Mouse (Mus musculus) adrenal gland, postnatal 14 days (tissue): ENCODE results near the gene Map4k5. TPM values are rescaled to one million over a fixed set of nuclear protein-coding genes. Genes with fewer than 3 reads are reported as not detected.

Experiments used
- DNase-seq: peaks from one replicate; pipeline ENCODE4 v3.0.0; 2021; ENCODE audit warnings: mixed read lengths
- total RNA-seq: library from RNA; stranded (reverse); gene quantifications from 2 replicates; pipeline ENCODE4 v1.2.3, GENCODE M21; 2021

Map4k5 gene
- total RNA-seq, 1 experiment from 2014 or later, result 31.4 TPM

DNA sequence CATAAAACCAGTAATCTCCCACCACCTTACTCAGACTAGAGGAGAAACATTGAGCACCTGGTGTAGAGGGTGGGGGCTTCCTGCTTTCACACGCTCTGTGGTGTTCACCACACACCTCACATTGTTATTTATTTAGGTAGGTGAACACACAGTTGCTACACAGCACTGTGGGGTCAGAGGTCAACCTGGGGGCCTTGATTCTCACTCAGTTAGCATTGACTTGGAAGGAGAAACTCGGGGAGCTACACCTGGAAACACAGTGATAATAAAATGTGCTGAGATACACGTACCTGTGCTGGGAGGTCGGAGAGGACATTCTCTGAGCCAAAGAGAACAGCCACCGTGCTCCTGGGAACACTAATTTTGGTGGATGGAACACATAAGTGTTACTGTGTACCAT is 104.6 kb downstream of the Map4k5 start:
- no peak for DNase-seq

DNA sequence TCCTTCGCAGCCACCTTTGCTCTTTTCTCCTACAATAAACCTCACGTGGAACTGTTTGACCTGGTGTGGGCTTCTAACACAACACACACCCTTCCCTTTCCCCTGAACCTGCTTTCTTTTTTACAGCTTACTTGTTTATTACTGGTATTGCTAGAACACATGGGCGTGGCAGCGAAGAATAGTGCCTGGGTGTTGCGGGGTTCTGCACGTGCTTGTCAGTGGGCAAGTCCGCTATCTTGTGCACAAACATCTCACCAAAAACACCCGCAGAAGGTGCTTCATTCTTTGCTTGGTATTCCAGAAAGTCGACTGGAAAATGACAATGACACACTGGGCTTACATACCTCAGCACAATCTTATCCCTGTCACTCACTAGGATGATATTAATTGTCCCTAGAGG is 107.5 kb downstream of the Map4k5 start:
- DNase-seq, result no peak

DNA sequence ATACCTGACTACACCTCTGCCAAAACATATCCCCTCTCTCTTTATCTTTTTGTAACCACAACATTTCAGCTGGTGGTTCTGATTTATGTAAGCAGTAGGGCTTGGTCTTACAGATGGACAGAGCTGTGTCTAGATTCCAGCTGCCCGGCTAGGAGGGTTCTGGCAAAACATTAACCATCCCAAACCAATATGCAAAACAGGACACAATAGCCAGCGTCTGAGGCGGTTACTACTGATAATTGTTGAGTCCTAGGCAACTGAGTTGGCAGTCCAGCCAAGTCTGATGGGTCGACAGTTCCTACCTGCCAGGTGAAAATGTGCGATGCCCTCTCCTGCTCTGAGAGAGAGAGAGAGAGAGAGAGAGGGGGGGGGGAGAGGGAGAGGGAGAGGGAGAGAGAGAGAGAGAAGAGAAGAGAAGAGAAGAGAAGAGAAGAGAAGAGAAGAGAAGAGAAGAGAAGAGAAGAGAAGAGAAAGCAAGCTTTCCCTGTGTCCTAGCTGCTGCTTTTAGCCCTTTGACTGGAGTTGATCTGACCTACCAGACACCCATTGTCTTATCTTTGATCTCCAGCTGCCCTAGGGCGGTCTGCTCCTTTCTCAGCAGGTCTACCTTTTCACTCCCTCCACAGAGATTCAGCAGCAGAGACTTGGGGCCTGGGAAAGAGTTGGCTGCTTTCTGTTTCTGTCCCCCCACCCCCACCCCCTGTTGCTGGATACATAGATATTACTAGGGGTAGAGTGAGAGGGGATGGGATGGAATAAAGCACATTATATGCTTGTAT is 109.6 kb downstream of the Map4k5 start:
- peak; percentile 40 for DNase-seq

DNA sequence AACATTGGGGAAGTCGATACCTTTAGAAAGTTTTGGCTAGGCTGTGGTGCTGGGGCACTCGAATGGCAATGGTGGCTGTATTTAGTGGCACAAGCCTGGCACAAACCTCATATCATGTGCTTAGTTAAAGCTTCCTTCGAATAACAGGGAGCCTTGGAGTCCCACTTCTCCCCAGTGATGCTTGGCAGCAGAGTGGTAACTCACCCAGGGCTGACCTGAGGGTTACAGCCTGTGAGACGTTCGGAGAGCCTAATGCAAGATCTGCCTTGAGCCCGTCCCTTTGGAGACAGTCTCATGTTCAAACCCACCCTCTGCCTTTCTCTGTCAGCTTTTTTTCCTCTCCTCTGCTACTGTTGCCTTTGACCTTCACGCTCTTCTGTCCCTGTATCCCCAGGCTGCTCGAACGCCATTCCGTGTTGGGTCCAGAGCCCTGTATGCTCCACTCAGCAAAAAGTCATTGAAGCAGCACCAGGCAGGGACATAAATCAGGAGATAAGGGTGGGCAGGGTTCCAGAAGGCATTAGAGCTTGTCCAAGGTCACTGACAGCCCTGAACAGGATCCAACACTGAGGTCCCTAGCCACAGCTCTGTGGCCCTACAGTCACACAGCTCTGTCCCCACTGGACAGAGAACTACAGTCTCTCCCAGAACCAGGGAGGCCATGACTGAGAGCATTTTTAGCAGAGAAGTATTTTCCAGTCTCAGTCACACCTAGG is 110.9 kb downstream of the Map4k5 start:
- peak; percentile 92 for DNase-seq

DNA sequence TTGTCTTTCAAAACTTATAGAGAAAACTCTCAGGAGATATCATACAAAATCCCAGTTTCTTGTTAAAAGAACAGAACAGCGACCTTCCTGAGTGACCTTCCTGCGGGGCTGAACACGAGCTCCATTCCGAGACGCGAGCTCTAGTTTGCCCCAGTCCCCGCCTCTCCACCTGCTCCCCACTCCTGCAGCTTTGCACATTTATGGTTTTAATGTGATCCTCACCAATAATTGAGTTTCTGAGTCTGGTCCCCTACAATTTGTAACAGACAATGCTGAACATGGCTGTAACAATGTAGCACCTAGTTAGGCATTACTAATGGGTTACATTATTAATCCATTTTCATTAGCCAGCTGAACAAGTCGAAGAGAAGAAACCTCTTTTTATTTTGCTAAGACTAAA is 111.5 kb downstream of the Map4k5 start:
- DNase-seq, result no peak

DNA sequence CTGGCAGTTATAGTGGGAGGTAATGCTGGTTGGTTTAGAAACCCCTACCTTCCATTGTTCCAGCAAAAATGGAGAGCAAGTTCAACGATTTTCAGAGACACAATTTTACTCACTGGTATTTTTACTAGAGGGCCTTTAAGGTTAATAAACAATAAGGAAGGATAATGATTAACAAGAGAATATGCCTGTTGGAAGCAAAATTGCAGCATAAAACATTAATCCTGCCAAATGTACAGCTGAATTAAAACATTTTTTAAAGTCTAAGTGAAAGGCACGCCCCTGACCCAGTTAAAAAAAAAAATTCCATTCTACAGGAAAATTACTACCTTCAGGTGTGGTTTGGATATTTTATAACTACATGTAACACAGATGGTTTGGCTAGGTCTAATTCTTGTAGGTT is 115.0 kb downstream of the Map4k5 start:
- DNase-seq, result no peak

DNA sequence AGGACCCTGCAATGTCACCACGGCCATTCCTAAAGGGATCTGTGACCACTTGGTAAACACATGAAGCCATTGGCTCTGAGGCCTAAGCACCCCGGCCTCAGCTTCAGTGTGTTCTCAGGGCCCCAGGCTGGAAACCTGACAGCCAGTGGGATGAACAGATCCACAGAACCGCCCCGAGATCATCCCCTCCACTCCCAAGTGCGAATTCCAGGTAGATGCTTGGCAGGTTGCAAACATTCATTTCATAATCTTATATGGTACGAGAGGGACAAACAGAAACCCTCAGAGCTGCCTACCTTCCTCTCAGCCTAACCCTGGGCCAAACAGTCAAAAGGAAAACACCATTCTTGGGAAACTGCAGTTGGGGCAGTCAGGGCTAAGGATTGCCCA is 115.7 kb downstream of the Map4k5 start:
- DNase-seq, result no peak

DNA sequence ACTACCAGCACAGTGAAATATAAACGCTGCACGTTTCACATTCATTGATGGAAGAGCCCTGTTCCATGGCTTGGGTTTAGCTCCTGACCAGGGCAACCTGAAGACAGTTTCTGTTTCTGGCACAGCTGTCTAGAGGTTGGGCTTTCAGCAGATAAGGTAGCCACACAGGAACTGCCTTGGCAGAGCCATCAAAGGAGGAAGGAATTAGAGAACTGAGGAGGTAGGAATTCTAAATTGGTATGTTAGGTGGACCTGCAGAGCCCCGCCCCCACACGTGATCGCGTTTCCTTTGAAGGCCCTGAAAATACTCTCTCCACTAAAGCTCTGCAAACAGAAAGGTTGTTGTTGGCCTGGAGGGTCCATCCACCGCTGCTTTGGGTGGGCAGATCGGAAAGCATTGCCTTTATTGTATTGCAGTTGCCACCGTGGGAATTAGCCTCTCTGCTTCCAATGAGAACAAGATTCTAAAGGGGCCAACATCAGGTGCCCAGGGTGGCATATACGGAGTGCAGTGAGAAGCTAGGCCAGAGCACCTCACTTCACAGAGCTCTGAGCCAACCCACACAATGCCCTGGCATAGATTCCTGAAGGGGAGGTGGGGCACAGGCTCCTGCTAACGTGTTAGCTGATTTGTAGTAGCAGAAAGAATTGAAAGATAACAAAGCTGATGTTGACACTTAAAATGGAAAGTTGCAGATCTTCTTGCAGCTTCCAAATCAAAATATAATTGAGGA is 116.2 kb downstream of the Map4k5 start:
- DNase-seq, result no peak

DNA sequence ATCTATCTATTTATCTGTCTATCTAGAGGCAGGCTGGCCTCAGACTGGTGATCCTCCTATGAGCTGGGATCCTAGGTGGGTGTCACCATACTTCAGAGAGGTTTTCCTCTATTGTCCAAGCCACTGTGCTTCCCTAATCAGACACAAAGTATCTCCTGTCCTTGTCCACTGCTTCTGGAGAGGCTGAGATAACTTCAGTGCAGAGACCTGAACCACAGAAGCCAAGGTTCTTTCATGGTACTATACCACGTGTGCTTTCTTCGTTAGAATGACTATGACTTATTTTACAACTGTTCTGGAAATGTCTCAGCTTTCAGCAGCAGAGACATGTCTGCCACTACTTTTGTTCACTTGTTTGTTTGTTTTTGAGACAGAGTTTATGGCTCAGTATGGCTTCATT is 124.2 kb downstream of the Map4k5 start:
- no peak for DNase-seq

DNA sequence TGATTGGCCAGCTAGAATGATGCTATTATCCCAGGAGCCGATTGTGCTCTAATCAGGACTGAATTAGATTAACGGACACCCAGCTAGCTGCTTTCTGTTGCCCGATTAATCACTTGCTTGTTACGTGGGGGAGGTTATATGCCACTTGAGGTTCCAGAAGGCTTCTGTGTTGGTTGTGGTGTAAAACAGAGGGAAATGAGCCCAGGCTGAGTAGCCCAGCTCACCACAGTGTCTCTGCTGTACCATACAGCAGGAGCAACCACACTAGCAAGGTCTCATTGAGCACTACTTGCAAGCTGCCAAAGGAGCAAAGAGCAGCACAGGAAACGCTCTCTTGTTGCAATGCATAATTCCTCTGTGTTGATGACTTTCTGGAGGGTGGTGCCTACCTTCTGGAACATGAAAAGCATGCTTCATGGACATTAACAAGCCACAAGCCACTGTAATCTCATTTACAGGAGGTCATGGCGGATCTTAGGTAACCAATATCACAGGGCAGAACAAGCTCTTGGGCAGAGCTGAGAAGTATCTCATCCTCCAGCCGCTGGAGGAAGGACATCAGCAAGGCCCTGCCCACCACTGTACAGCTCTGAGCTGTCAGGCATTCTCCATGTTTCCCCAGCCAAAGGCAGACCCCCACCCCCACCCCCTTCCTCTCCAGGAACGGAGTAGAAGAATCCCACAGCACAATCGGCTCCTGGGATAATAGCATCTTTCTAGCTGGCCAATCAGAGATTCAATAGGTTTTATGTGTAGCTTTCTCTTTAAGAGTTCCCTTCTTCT is 125.3 kb downstream of the Map4k5 start:
- DNase-seq, result no peak

DNA sequence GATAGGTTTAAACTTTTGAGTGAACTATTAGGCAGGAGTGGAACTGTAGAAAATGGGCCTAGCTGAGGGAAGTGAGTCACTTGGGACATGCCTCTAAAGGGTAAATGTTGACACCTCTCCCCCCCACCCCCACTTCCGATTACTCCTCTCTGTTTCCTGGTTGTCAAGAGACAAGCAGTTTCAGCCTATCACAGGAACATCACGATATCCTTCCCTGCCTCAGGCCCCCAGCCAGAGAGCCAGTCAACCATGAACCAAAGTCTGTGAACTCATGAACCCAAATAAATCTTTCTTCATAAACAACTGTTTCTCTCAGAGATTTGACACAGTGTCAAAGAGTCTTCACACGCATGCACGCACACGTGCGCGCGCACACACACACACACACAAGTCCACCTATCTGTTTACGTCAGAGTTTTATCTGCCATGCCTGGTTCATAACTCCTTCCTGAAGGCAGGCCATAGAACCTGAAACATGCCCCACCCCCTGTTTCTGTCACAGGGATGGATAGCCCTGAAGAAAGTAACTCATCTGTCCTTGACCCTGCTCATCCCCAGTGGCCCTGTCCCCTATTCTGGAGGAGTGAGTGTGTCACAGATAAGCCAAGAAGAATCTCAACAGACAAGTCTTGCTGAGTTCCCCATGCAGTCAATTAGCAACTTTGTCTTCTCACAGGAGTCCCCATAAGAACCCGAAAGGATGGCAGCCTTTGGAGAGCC is 126.7 kb downstream of the Map4k5 start:
- peak; percentile 46 for DNase-seq

DNA sequence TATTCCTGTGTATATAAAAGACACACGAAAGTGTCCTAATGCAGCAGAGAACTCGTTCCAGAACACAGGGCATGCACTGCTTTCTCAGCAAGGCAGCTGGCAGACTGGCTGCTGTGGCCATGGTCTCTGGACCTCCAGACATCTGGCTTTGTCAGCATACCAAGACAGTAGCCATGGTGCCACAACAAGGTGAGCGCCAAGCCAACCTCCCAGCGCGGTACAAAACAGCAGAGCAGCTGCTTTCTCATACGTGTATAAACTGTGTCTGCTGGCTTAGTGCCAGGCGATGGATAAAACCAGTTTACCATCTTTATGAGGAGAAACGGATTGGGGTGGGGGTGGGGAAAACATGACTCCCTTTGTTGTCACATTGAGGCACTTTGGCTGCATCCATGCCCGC is 127.5 kb downstream of the Map4k5 start:
- DNase-seq, result no peak

DNA sequence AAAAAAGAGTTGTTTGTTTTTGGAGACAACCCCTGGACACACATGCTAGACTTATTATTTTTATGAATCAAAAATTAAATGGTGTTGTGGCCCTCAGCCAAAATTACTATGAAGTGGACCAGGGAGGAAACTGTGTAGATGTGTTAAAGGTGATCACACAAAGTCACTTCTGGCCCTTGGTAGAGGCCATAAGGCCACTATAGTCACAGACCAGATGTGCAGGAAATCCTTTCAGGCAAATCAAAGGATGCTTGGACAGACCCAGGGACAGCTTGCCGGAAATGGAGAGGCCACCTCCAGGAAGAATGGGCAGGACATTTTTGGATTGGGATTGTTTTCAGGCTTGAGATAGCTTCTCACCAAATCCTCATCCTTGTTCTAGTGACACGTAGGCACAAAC is 131.4 kb downstream of the Map4k5 start:
- peak; percentile 28 for DNase-seq

DNA sequence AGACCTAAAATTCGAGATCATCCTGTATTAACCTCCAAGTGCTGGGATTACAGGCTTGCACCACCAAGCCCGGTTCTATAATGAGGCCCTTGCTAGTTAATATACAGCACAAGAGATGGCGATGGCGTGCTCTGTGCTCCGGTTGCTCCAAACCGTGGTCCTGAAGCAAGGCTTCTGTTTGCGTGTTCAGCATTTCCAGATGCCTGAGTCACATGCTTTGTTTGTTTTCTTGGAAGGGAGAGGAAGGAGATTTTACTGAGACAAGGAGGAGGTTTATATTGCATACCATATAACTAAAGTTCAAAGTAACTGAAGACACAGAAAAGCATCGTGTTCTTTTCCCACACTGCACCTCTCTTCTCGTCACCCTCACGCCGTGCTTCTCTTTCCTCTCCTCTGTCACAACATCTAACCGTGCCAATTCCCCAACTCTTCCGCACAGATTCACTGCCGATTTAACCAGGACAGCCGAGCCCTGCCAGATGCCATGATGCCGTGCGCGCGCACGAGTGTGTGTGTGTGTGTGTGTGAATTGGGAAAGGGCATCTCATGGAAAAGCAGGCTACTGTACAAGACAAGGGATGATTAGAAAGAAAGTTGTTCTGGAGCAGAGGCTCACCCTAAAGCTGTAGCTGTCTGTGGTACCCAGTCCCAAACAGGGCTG is 132.1 kb downstream of the Map4k5 start:
- no peak for DNase-seq

DNA sequence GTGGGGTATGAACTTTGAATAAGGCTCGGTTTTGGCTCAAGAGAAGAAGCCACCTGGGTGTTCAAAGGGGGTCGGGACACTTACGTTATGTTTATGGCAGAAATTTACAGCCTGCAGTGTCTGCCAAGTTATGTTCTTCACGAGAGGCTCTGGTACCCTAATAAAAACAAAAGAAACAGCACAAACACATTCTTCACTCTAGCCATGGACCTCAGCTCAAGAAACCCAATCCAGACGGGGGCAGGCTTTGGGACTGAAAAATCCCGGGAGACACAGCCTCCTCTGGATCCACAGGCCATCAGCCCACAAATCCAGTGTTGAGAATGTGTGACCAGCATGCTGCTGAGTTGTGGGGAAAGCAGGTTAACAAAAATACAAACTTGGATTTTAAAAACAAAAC is 133.0 kb downstream of the Map4k5 start:
- no peak for DNase-seq

DNA sequence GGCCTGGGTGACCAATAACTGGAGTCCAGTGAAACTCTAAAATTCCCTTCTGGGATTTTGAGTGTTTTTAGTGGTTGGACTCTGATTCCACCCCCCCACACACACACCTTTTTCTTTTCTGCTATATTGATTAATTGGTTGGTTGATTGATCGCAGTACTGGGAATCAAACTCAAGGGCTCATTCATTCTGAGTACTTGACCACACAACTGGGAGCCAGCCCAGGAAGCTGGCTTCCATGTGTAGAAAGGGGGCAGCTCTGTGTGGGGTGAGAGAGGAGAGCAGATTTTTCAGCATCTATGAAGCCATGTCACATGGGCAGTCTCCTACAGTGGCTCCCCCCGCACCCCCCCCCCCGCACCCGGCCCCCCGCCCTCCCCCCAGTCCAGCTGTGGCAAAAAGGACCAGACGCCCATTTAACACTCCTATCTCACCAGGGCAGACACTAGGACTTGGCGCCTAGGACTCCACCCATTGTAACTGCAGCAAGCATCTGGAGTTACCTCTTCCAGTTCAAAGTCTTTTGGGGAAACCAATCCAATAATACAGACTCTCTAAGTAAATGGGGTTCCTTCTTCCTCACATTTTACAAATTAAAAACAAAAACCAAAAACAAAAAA is 133.6 kb downstream of the Map4k5 start:
- no peak for DNase-seq

DNA sequence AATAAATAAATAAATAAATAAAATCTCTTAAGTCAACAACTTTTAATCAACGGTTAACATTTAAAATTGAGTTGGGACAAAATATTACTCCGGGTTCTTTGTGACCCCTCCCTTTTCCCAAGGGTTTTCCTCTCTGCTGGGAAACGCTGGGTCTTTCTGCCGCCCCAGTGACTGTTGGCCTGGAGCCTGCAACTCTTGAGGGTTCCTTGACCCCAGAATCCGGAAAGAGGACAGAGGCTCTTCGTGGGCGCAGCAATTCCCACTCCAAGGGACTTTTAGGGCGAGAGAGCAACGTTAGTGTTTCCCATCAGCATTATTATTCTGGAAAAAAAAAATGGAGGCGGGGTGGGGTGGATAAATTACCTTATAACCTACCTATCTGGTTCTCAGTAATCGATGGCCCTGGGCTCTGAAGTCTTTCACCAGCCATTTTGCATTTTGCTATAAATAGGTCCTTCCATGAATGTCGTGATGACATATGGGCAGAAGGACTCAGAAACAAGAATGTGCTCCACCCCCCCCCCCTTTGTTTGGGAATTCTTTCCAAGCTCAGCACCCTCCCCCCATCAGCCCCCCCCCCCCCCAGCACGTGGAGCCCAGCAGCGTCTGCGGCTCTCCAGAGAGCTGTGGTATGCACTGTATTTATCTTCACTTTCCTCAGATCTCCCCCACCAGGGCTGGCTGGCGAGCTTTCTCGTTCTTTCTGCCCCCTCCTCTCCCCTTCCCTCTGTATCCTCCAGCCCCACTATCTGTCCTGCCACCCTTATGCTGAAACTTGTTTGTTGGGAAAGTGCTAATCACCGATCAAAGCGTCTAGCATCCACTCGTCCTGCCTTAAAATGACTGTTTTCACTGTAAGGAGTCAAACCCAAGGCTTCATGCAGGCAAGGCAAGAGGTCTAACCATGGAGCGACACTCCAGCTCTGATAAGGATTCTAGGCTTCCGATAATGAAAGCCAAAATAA is 134.5 kb downstream of the Map4k5 start:
- DNase-seq, result peak; percentile 37

DNA sequence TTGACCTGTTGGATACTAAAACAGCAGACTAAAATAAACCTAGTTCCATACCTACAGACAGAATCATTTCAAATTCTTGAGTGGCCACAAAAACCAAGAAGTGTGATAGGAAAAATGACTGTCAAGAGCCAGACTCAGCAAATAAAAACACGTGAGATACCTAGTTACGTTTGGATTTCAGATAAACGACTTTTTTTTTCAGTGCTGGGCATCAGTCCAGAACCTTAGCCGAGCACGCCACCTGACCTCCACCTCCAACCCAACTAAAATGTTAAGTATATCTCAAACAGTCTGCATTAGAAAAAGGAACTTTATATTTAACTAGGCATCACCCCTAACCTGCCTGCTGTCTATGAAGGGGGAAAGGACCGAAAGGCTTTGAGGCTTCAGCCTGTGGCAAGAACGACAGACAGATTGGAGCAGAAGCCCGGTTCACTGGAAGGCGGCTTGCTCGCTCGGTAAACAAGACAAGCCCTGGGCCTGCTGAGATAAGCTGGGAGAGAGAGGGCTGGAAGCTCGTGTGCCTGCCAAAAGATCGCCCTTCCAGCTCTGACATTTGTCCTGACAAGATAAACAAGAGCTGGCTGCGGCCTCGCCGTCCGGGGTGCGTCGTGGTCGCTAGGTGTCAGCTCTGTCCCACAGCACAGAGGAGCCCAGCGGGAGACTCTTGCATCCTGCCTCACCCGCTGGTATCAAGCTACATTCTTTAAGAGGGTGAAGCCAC is 135.4 kb downstream of the Map4k5 start:
- DNase-seq, result peak; percentile 93

DNA sequence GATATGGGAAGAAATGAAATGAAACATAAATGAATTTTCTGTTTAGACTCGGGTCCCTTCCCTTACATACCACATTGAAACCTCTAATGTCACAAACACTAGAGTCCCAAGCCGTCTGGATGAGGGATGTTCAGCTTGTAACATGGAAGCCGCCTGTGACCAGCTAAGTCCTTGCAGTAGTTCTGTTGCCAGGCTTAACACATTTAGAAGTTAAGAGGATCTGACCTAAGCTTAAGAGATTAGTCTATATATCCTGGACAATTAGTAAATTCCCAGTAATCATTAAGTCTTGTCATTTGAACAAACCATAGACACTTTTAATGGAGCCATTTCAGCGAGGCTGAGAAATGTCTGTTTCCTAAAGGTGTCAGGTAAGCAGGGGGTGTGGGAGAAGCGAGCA is 137.0 kb downstream of the Map4k5 start:
- DNase-seq, result no peak
